Mouse (Mus musculus): Measurements from ENCODE around the gene Dnaja3. TPM values are rescaled to one million over a fixed set of nuclear protein-coding genes. Genes with fewer than 3 reads are reported as not detected.

The Dnaja3 gene
- total RNA-seq, 1 experiment from 2014 or later = 68.1 TPM

- peak; percentile 57 for ATAC-seq (replicated peaks; ENCODE audit: low read depth, poor library complexity, severe bottlenecking)
These were observed 33.2 kb upstream of the Dnaja3 start for GRCm38 (mm10) chr16:4606431-4607084.

GRCm38 (mm10) chr16:4607818-4608531 is 31.8 kb upstream of the Dnaja3 start:
- peak; percentile 88 for ATAC-seq (replicated peaks; ENCODE audit: low read depth, poor library complexity, severe bottlenecking)

GRCm38 (mm10) chr16:4608532-4609059 is 31.2 kb upstream of the Dnaja3 start:
- no peak for ATAC-seq (replicated peaks; ENCODE audit: low read depth, poor library complexity, severe bottlenecking)

- no peak for ATAC-seq (replicated peaks; ENCODE audit: low read depth, poor library complexity, severe bottlenecking)
These were observed 28.6 kb upstream of the Dnaja3 start for GRCm38 (mm10) chr16:4611193-4611592.

GRCm38 (mm10) chr16:4611676-4612075 is 28.1 kb upstream of the Dnaja3 start:
- no peak for ATAC-seq (replicated peaks; ENCODE audit: low read depth, poor library complexity, severe bottlenecking)

GRCm38 (mm10) chr16:4613736-4614135 is 26.1 kb upstream of the Dnaja3 start:
- ATAC-seq (replicated peaks; ENCODE audit: low read depth, poor library complexity, severe bottlenecking) = no peak

- ATAC-seq (replicated peaks; ENCODE audit: low read depth, poor library complexity, severe bottlenecking) = no peak
These were observed 25.1 kb upstream of the Dnaja3 start for GRCm38 (mm10) chr16:4614639-4615038.

GRCm38 (mm10) chr16:4615297-4615696 is 24.5 kb upstream of the Dnaja3 start:
- ATAC-seq (replicated peaks; ENCODE audit: low read depth, poor library complexity, severe bottlenecking) = no peak

GRCm38 (mm10) chr16:4616829-4617228 is 23.0 kb upstream of the Dnaja3 start:
- ATAC-seq (replicated peaks; ENCODE audit: low read depth, poor library complexity, severe bottlenecking) = no peak

GRCm38 (mm10) chr16:4624074-4624473 is 15.7 kb upstream of the Dnaja3 start:
- no peak; the same call in 1 of the 2 replicates for ATAC-seq (replicated peaks; ENCODE audit: low read depth, poor library complexity, severe bottlenecking)

- ATAC-seq (replicated peaks; ENCODE audit: low read depth, poor library complexity, severe bottlenecking) = peak; percentile 92
These were observed 15.2 kb upstream of the Dnaja3 start, which contains the start of gene Pam16 for GRCm38 (mm10) chr16:4624481-4625110. TSS of gene Pam16 (minus strand) at chr16:4624988.

- no peak for ATAC-seq (replicated peaks; ENCODE audit: low read depth, poor library complexity, severe bottlenecking)
These were observed 12.7 kb upstream of the Dnaja3 start for GRCm38 (mm10) chr16:4627105-4627504.

GRCm38 (mm10) chr16:4628898-4629419 is 10.8 kb upstream of the Dnaja3 start:
- ATAC-seq (replicated peaks; ENCODE audit: low read depth, poor library complexity, severe bottlenecking) = no peak

- peak; percentile 71 for ATAC-seq (replicated peaks; ENCODE audit: low read depth, poor library complexity, severe bottlenecking)
These were observed 9.8 kb upstream of the Dnaja3 start for GRCm38 (mm10) chr16:4629950-4630349.

GRCm38 (mm10) chr16:4632050-4632449 is 7.7 kb upstream of the Dnaja3 start:
- no peak for ATAC-seq (replicated peaks; ENCODE audit: low read depth, poor library complexity, severe bottlenecking)

- no peak for ATAC-seq (replicated peaks; ENCODE audit: low read depth, poor library complexity, severe bottlenecking)
These were observed 6.1 kb upstream of the Dnaja3 start for GRCm38 (mm10) chr16:4633661-4634060.

GRCm38 (mm10) chr16:4634681-4635080 is 5.1 kb upstream of the Dnaja3 start:
- no peak for ATAC-seq (replicated peaks; ENCODE audit: low read depth, poor library complexity, severe bottlenecking)

GRCm38 (mm10) chr16:4635760-4636159 is 4.0 kb upstream of the Dnaja3 start:
- ATAC-seq (replicated peaks; ENCODE audit: low read depth, poor library complexity, severe bottlenecking) = no peak

GRCm38 (mm10) chr16:4638891-4639390 is 848 bp upstream of the Dnaja3 start:
- no peak for ATAC-seq (replicated peaks; ENCODE audit: low read depth, poor library complexity, severe bottlenecking)

- peak; percentile 52 for ATAC-seq (replicated peaks; ENCODE audit: low read depth, poor library complexity, severe bottlenecking)
These were observed 647 bp downstream of the Dnaja3 start for GRCm38 (mm10) chr16:4640267-4641005.

All from common myeloid progenitor, adult 5-6 weeks (primary cell).